Mouse (Mus musculus): Measurements from ENCODE around the gene Lasp1. TPM values are rescaled to one million over a fixed set of nuclear protein-coding genes. Genes with fewer than 3 reads are reported as not detected.

Gene Lasp1
- polyA plus RNA-seq, 1 experiment from 2014 or later = 88.6 TPM

GRCm38 (mm10) chr11:97775808-97776496 lies 22.8 kb upstream of the Lasp1 start, which contains the start of gene 1700001P01Rik:
1700001P01Rik (minus strand) TSS chr11:97775918.
- Histone ChIP-seq H3K27me3 (replicated peaks; ENCODE audit: control insufficient read depth, insufficient read depth, low read length) (no peaks in the 10 kb centered on the region), H3K27ac (replicated peaks; ENCODE audit: low read depth, low read length) (no peak within 1 kb of the TSS), H3K4me2 (ENCODE audit: low read depth, low read length) (no peak within 1 kb of the TSS), H3K9me3 (ENCODE audit: control insufficient read depth, low read length) (no peaks in the 10 kb centered on the region), H3K4me1 (ENCODE audit: control insufficient read depth, insufficient read depth, low read length) (peaks cover 10% of the 10 kb centered on the region), H3K36me3 (ENCODE audit: control insufficient read depth, insufficient read depth, low read length) (peaks cover 57% of the 10 kb centered on the region), H3K9ac (ENCODE audit: low read depth, low read length) (no peak within 1 kb of the TSS), H3K4me3 (ENCODE audit: low read depth, low read length) (no peak within 1 kb of the TSS)
- 50% methylated on average over 17 of the region's 17 CpGs for WGBS
- DNase-seq (ENCODE audit: low spot score) (no peak), ATAC-seq (ENCODE audit: low read depth) (no peak)

GRCm38 (mm10) chr11:97776497-97777128 lies 22.2 kb upstream of the Lasp1 start:
- WGBS = 62% methylated on average over 5 of the region's 5 CpGs
- Histone ChIP-seq H3K4me1 (ENCODE audit: control insufficient read depth, insufficient read depth, low read length) (peaks cover 11% of the 10 kb centered on the region), H3K4me2 (ENCODE audit: low read depth, low read length) (no peak overlapping the region), H3K9ac (ENCODE audit: low read depth, low read length) (no peak overlapping the region), H3K27me3 (replicated peaks; ENCODE audit: control insufficient read depth, insufficient read depth, low read length) (no peaks in the 10 kb centered on the region), H3K36me3 (ENCODE audit: control insufficient read depth, insufficient read depth, low read length) (peaks cover 60% of the 10 kb centered on the region), H3K27ac (replicated peaks; ENCODE audit: low read depth, low read length) (no peak overlapping the region; the same call in 1 of the 2 replicates), H3K4me3 (ENCODE audit: low read depth, low read length) (no peak overlapping the region), H3K9me3 (ENCODE audit: control insufficient read depth, low read length) (no peaks in the 10 kb centered on the region)
- ATAC-seq (ENCODE audit: low read depth) (0 out of 2 replicates have a peak, but pooled peaks have one; percentile 7), DNase-seq (ENCODE audit: low spot score) (no peak)

- Histone ChIP-seq H3K9ac (ENCODE audit: low read depth, low read length) (no peak overlapping the region), H3K4me3 (ENCODE audit: low read depth, low read length) (no peak overlapping the region), H3K27me3 (replicated peaks; ENCODE audit: control insufficient read depth, insufficient read depth, low read length) (no peaks in the 10 kb centered on the region), H3K27ac (replicated peaks; ENCODE audit: low read depth, low read length) (no peak overlapping the region; the same call in 1 of the 2 replicates), H3K9me3 (ENCODE audit: control insufficient read depth, low read length) (no peaks in the 10 kb centered on the region), H3K4me2 (ENCODE audit: low read depth, low read length) (no peak overlapping the region), H3K36me3 (ENCODE audit: control insufficient read depth, insufficient read depth, low read length) (peaks cover 60% of the 10 kb centered on the region), H3K4me1 (ENCODE audit: control insufficient read depth, insufficient read depth, low read length) (peaks cover 11% of the 10 kb centered on the region)
- peak; percentile 49 for DNase-seq (ENCODE audit: low spot score)
- 41% methylated on average over 2 of the region's 2 CpGs for WGBS
- peak; percentile 62 for ATAC-seq (ENCODE audit: low read depth)
Observed at GRCm38 (mm10) chr11:97777129-97777529, 21.7 kb upstream of the Lasp1 start.

GRCm38 (mm10) chr11:97778918-97779317 lies 19.9 kb upstream of the Lasp1 start:
- ATAC-seq (ENCODE audit: low read depth) = no peak
- Histone ChIP-seq H3K4me2 (ENCODE audit: low read depth, low read length) (no peak overlapping the region), H3K9me3 (ENCODE audit: control insufficient read depth, low read length) (no peaks in the 10 kb centered on the region), H3K27ac (replicated peaks; ENCODE audit: low read depth, low read length) (no peak overlapping the region), H3K4me1 (ENCODE audit: control insufficient read depth, insufficient read depth, low read length) (peaks cover 11% of the 10 kb centered on the region), H3K36me3 (ENCODE audit: control insufficient read depth, insufficient read depth, low read length) (peaks cover 60% of the 10 kb centered on the region), H3K27me3 (replicated peaks; ENCODE audit: control insufficient read depth, insufficient read depth, low read length) (no peaks in the 10 kb centered on the region), H3K9ac (ENCODE audit: low read depth, low read length) (no peak overlapping the region), H3K4me3 (ENCODE audit: low read depth, low read length) (no peak overlapping the region)
- 85% methylated on average over 1 of the region's 1 CpGs for WGBS
- DNase-seq (ENCODE audit: low spot score) = no peak

- Histone ChIP-seq H3K27ac (replicated peaks; ENCODE audit: low read depth, low read length) (no peak overlapping the region), H3K27me3 (replicated peaks; ENCODE audit: control insufficient read depth, insufficient read depth, low read length) (no peaks in the 10 kb centered on the region), H3K9me3 (ENCODE audit: control insufficient read depth, low read length) (no peaks in the 10 kb centered on the region), H3K36me3 (ENCODE audit: control insufficient read depth, insufficient read depth, low read length) (peaks cover 59% of the 10 kb centered on the region), H3K4me2 (ENCODE audit: low read depth, low read length) (peak overlapping the region; percentile 65), H3K9ac (ENCODE audit: low read depth, low read length) (peak overlapping the region; percentile 99), H3K4me3 (ENCODE audit: low read depth, low read length) (peak overlapping the region; percentile 91), H3K4me1 (ENCODE audit: control insufficient read depth, insufficient read depth, low read length) (peaks cover 11% of the 10 kb centered on the region)
- WGBS = 90% methylated on average over 2 of the region's 2 CpGs
- DNase-seq (ENCODE audit: low spot score) (no peak), ATAC-seq (ENCODE audit: low read depth) (no peak)
Observed at GRCm38 (mm10) chr11:97779968-97780701, 18.7 kb upstream of the Lasp1 start.

- peaks cover 11% of the 10 kb centered on the region for H3K4me1 ChIP-seq (ENCODE audit: control insufficient read depth, insufficient read depth, low read length)
- no peaks in the 10 kb centered on the region for H3K27me3 ChIP-seq (replicated peaks; ENCODE audit: control insufficient read depth, insufficient read depth, low read length)
- ATAC-seq (ENCODE audit: low read depth) (no peak), DNase-seq (ENCODE audit: low spot score) (no peak)
- H3K27ac ChIP-seq (replicated peaks; ENCODE audit: low read depth, low read length) = peak overlapping the region; percentile 91
- peak overlapping the region; percentile 99 for H3K9ac ChIP-seq (ENCODE audit: low read depth, low read length)
- H3K4me3 ChIP-seq (ENCODE audit: low read depth, low read length) = peak overlapping the region; percentile 91
- under 1% methylated on average over 11 of the region's 11 CpGs for WGBS
- H3K4me2 ChIP-seq (ENCODE audit: low read depth, low read length) = peak overlapping the region; percentile 65
- H3K9me3 ChIP-seq (ENCODE audit: control insufficient read depth, low read length) = no peaks in the 10 kb centered on the region
- H3K36me3 ChIP-seq (ENCODE audit: control insufficient read depth, insufficient read depth, low read length) = peaks cover 47% of the 10 kb centered on the region
Observed at GRCm38 (mm10) chr11:97781478-97781831, 17.3 kb upstream of the Lasp1 start.

- Histone ChIP-seq H3K27me3 (replicated peaks; ENCODE audit: control insufficient read depth, insufficient read depth, low read length) (no peaks in the 10 kb centered on the region), H3K27ac (replicated peaks; ENCODE audit: low read depth, low read length) (peak within 1 kb of the TSS; percentile 91), H3K4me2 (ENCODE audit: low read depth, low read length) (peak within 1 kb of the TSS; percentile 65), H3K4me1 (ENCODE audit: control insufficient read depth, insufficient read depth, low read length) (peaks cover 11% of the 10 kb centered on the region), H3K4me3 (ENCODE audit: low read depth, low read length) (peak within 1 kb of the TSS; percentile 91), H3K9me3 (ENCODE audit: control insufficient read depth, low read length) (no peaks in the 10 kb centered on the region), H3K9ac (ENCODE audit: low read depth, low read length) (peak within 1 kb of the TSS; percentile 99), H3K36me3 (ENCODE audit: control insufficient read depth, insufficient read depth, low read length) (peaks cover 41% of the 10 kb centered on the region)
- peak; percentile 96 for ATAC-seq (ENCODE audit: low read depth)
- DNase-seq (ENCODE audit: low spot score) = peak; percentile 99
- 0% methylated on average over 49 of the region's 67 CpGs for WGBS
Observed at GRCm38 (mm10) chr11:97781832-97782563, 16.8 kb upstream of the Lasp1 start, which contains the start of gene Rpl23. Rpl23 (minus strand) TSS chr11:97782437.

GRCm38 (mm10) chr11:97782564-97782895 lies 16.3 kb upstream of the Lasp1 start:
- whole genome bisulfite sequencing = under 1% methylated on average over 10 of the region's 10 CpGs
- Histone ChIP-seq H3K27ac (replicated peaks; ENCODE audit: low read depth, low read length) (peak overlapping the region; percentile 91), H3K9ac (ENCODE audit: low read depth, low read length) (peak overlapping the region; percentile 99), H3K4me3 (ENCODE audit: low read depth, low read length) (peak overlapping the region; percentile 91), H3K36me3 (ENCODE audit: control insufficient read depth, insufficient read depth, low read length) (peaks cover 36% of the 10 kb centered on the region), H3K4me2 (ENCODE audit: low read depth, low read length) (peak overlapping the region; percentile 65), H3K9me3 (ENCODE audit: control insufficient read depth, low read length) (no peaks in the 10 kb centered on the region), H3K27me3 (replicated peaks; ENCODE audit: control insufficient read depth, insufficient read depth, low read length) (no peaks in the 10 kb centered on the region), H3K4me1 (ENCODE audit: control insufficient read depth, insufficient read depth, low read length) (peaks cover 11% of the 10 kb centered on the region)
- DNase-seq (ENCODE audit: low spot score) = no peak
- ATAC-seq (ENCODE audit: low read depth) = peak; percentile 34

Measured in embryonic facial prominence, embryonic 14.5 days (tissue).